Mouse (Mus musculus): ENCODE measurements at regions not wholly inside any gene's neighbourhood (a gene's known extent, or its start where the extent isn't known, plus 50 kb on each side); places are given as distances from the start of the nearest gene placed in this dataset.

- no peak overlapping the region for H3K27ac ChIP-seq (replicated peaks in 1 of 2; ENCODE audit: control insufficient read depth in 1 of 2, insufficient read depth in 1 of 2, low read depth in 2 of 2, low read length in 2 of 2)
- ATAC-seq (ENCODE audit: insufficient number of reproducible peaks, insufficient read depth, low FRiP score, low read depth) = no peak
- H3K36me3 ChIP-seq (ENCODE audit: control insufficient read depth, insufficient read depth, low read length) = no peaks in the 10 kb centered on the region
- H3K4me1 ChIP-seq (ENCODE audit: control insufficient read depth in 2 of 2, insufficient read depth in 2 of 2, low read length in 2 of 2) = no peaks in the 10 kb centered on the region
- no peak overlapping the region for H3K9ac ChIP-seq (ENCODE audit: low read length)
- H3K9me3 ChIP-seq (ENCODE audit: control insufficient read depth, low read length) = no peaks in the 10 kb centered on the region
- no peak overlapping the region for H3K4me2 ChIP-seq (ENCODE audit: low read length)
- no peaks in the 10 kb centered on the region for H3K27me3 ChIP-seq (ENCODE audit: control insufficient read depth, insufficient read depth, low read length)
- H3K4me3 ChIP-seq (ENCODE audit: control insufficient read depth in 1 of 2, insufficient read depth in 1 of 2, low read depth in 1 of 2, low read length in 2 of 2) = no peak overlapping the region
These were observed 138.7 kb upstream of the Lpp start for GRCm38 (mm10) chr16:24254590-24254989.

- Histone ChIP-seq H3K9ac (ENCODE audit: low read length) (no peak overlapping the region), H3K4me3 (ENCODE audit: control insufficient read depth in 1 of 2, insufficient read depth in 1 of 2, low read depth in 1 of 2, low read length in 2 of 2) (no peak overlapping the region), H3K4me2 (ENCODE audit: low read length) (no peak overlapping the region), H3K9me3 (ENCODE audit: control insufficient read depth, low read length) (no peaks in the 10 kb centered on the region), H3K36me3 (ENCODE audit: control insufficient read depth, insufficient read depth, low read length) (no peaks in the 10 kb centered on the region), H3K27ac (replicated peaks in 1 of 2; ENCODE audit: control insufficient read depth in 1 of 2, insufficient read depth in 1 of 2, low read depth in 2 of 2, low read length in 2 of 2) (no peak overlapping the region), H3K4me1 (ENCODE audit: control insufficient read depth in 2 of 2, insufficient read depth in 2 of 2, low read length in 2 of 2) (no peaks in the 10 kb centered on the region), H3K27me3 (ENCODE audit: control insufficient read depth, insufficient read depth, low read length) (no peaks in the 10 kb centered on the region)
- no peak for ATAC-seq (ENCODE audit: insufficient number of reproducible peaks, insufficient read depth, low FRiP score, low read depth)
- WGBS = 78% methylated on average over 4 of the region's 4 CpGs
These were observed 139.2 kb upstream of the Lpp start for GRCm38 (mm10) chr16:24254143-24254542.

- Histone ChIP-seq H3K27ac (replicated peaks in 1 of 2; ENCODE audit: control insufficient read depth in 1 of 2, insufficient read depth in 1 of 2, low read depth in 2 of 2, low read length in 2 of 2) (no peak overlapping the region), H3K9me3 (ENCODE audit: control insufficient read depth, low read length) (no peaks in the 10 kb centered on the region), H3K9ac (ENCODE audit: low read length) (no peak overlapping the region), H3K4me2 (ENCODE audit: low read length) (no peak overlapping the region), H3K4me3 (ENCODE audit: control insufficient read depth in 1 of 2, insufficient read depth in 1 of 2, low read depth in 1 of 2, low read length in 2 of 2) (no peak overlapping the region), H3K36me3 (ENCODE audit: control insufficient read depth, insufficient read depth, low read length) (no peaks in the 10 kb centered on the region), H3K27me3 (ENCODE audit: control insufficient read depth, insufficient read depth, low read length) (no peaks in the 10 kb centered on the region), H3K4me1 (ENCODE audit: control insufficient read depth in 2 of 2, insufficient read depth in 2 of 2, low read length in 2 of 2) (no peaks in the 10 kb centered on the region)
- ATAC-seq (ENCODE audit: insufficient number of reproducible peaks, insufficient read depth, low FRiP score, low read depth) = no peak
- WGBS = 70% methylated on average over 5 of the region's 5 CpGs
These were observed 146.0 kb upstream of the Lpp start for GRCm38 (mm10) chr16:24247291-24247690.

GRCm38 (mm10) chr16:24238075-24238555, 155.2 kb upstream of the Lpp start:
- H3K9ac ChIP-seq (ENCODE audit: low read length) = no peak overlapping the region
- no peaks in the 10 kb centered on the region for H3K27me3 ChIP-seq (ENCODE audit: control insufficient read depth, insufficient read depth, low read length)
- 60% methylated on average over 3 of the region's 3 CpGs for WGBS
- ATAC-seq (ENCODE audit: insufficient number of reproducible peaks, insufficient read depth, low FRiP score, low read depth) = peak; percentile 31; the same call in 1 of the 2 replicates
- H3K9me3 ChIP-seq (ENCODE audit: control insufficient read depth, low read length) = no peaks in the 10 kb centered on the region
- H3K4me1 ChIP-seq (ENCODE audit: control insufficient read depth in 2 of 2, insufficient read depth in 2 of 2, low read length in 2 of 2) = peaks cover 0 to 8% of the 10 kb centered on the region in 2 experiments; a peak in 3 of 4 replicates
- H3K27ac ChIP-seq (replicated peaks in 1 of 2; ENCODE audit: control insufficient read depth in 1 of 2, insufficient read depth in 1 of 2, low read depth in 2 of 2, low read length in 2 of 2) = peak overlapping the region in 1 of 2 experiments; percentile 12; a peak in 1 of 4 replicates
- H3K36me3 ChIP-seq (ENCODE audit: control insufficient read depth, insufficient read depth, low read length) = no peaks in the 10 kb centered on the region
- no peak overlapping the region for H3K4me3 ChIP-seq (ENCODE audit: control insufficient read depth in 1 of 2, insufficient read depth in 1 of 2, low read depth in 1 of 2, low read length in 2 of 2)
- H3K4me2 ChIP-seq (ENCODE audit: low read length) = no peak overlapping the region

- Histone ChIP-seq H3K4me2 (ENCODE audit: low read length) (no peak overlapping the region), H3K4me3 (ENCODE audit: control insufficient read depth in 1 of 2, insufficient read depth in 1 of 2, low read depth in 1 of 2, low read length in 2 of 2) (no peak overlapping the region), H3K27me3 (ENCODE audit: control insufficient read depth, insufficient read depth, low read length) (no peaks in the 10 kb centered on the region), H3K27ac (replicated peaks in 1 of 2; ENCODE audit: control insufficient read depth in 1 of 2, insufficient read depth in 1 of 2, low read depth in 2 of 2, low read length in 2 of 2) (no peak overlapping the region), H3K36me3 (ENCODE audit: control insufficient read depth, insufficient read depth, low read length) (no peaks in the 10 kb centered on the region), H3K4me1 (ENCODE audit: control insufficient read depth in 2 of 2, insufficient read depth in 2 of 2, low read length in 2 of 2) (peaks cover 0 to 8% of the 10 kb centered on the region in 2 experiments; a peak in 3 of 4 replicates), H3K9ac (ENCODE audit: low read length) (no peak overlapping the region), H3K9me3 (ENCODE audit: control insufficient read depth, low read length) (no peaks in the 10 kb centered on the region)
- no peak for ATAC-seq (ENCODE audit: insufficient number of reproducible peaks, insufficient read depth, low FRiP score, low read depth)
- 81% methylated on average over 3 of the region's 3 CpGs for WGBS
These were observed 155.9 kb upstream of the Lpp start for GRCm38 (mm10) chr16:24237425-24237824.

- WGBS = 91% methylated on average over 3 of the region's 3 CpGs
- Histone ChIP-seq H3K4me2 (ENCODE audit: low read length) (no peak overlapping the region), H3K4me3 (ENCODE audit: control insufficient read depth in 1 of 2, insufficient read depth in 1 of 2, low read depth in 1 of 2, low read length in 2 of 2) (no peak overlapping the region), H3K27me3 (ENCODE audit: control insufficient read depth, insufficient read depth, low read length) (no peaks in the 10 kb centered on the region), H3K4me1 (ENCODE audit: control insufficient read depth in 2 of 2, insufficient read depth in 2 of 2, low read length in 2 of 2) (peaks cover 0 to 8% of the 10 kb centered on the region in 2 experiments; a peak in 3 of 4 replicates), H3K9ac (ENCODE audit: low read length) (no peak overlapping the region), H3K36me3 (ENCODE audit: control insufficient read depth, insufficient read depth, low read length) (no peaks in the 10 kb centered on the region), H3K27ac (replicated peaks in 1 of 2; ENCODE audit: control insufficient read depth in 1 of 2, insufficient read depth in 1 of 2, low read depth in 2 of 2, low read length in 2 of 2) (no peak overlapping the region), H3K9me3 (ENCODE audit: control insufficient read depth, low read length) (no peaks in the 10 kb centered on the region)
- ATAC-seq (ENCODE audit: insufficient number of reproducible peaks, insufficient read depth, low FRiP score, low read depth) = no peak
These were observed 156.3 kb upstream of the Lpp start for GRCm38 (mm10) chr16:24237013-24237412.

GRCm38 (mm10) chr16:24236511-24236910, 156.8 kb upstream of the Lpp start:
- Histone ChIP-seq H3K9ac (ENCODE audit: low read length) (no peak overlapping the region), H3K4me3 (ENCODE audit: control insufficient read depth in 1 of 2, insufficient read depth in 1 of 2, low read depth in 1 of 2, low read length in 2 of 2) (no peak overlapping the region), H3K9me3 (ENCODE audit: control insufficient read depth, low read length) (no peaks in the 10 kb centered on the region), H3K4me2 (ENCODE audit: low read length) (no peak overlapping the region), H3K27me3 (ENCODE audit: control insufficient read depth, insufficient read depth, low read length) (no peaks in the 10 kb centered on the region), H3K36me3 (ENCODE audit: control insufficient read depth, insufficient read depth, low read length) (no peaks in the 10 kb centered on the region), H3K4me1 (ENCODE audit: control insufficient read depth in 2 of 2, insufficient read depth in 2 of 2, low read length in 2 of 2) (peaks cover 0 to 8% of the 10 kb centered on the region in 2 experiments; a peak in 3 of 4 replicates), H3K27ac (replicated peaks in 1 of 2; ENCODE audit: control insufficient read depth in 1 of 2, insufficient read depth in 1 of 2, low read depth in 2 of 2, low read length in 2 of 2) (no peak overlapping the region)
- WGBS = 61% methylated on average over 3 of the region's 3 CpGs
- no peak for ATAC-seq (ENCODE audit: insufficient number of reproducible peaks, insufficient read depth, low FRiP score, low read depth)

- Histone ChIP-seq H3K4me1 (ENCODE audit: control insufficient read depth in 2 of 2, insufficient read depth in 2 of 2, low read length in 2 of 2) (peaks cover 0 to 8% of the 10 kb centered on the region in 2 experiments; a peak in 3 of 4 replicates), H3K9me3 (ENCODE audit: control insufficient read depth, low read length) (no peaks in the 10 kb centered on the region), H3K9ac (ENCODE audit: low read length) (no peak overlapping the region), H3K27ac (replicated peaks in 1 of 2; ENCODE audit: control insufficient read depth in 1 of 2, insufficient read depth in 1 of 2, low read depth in 2 of 2, low read length in 2 of 2) (no peak overlapping the region), H3K4me3 (ENCODE audit: control insufficient read depth in 1 of 2, insufficient read depth in 1 of 2, low read depth in 1 of 2, low read length in 2 of 2) (no peak overlapping the region), H3K36me3 (ENCODE audit: control insufficient read depth, insufficient read depth, low read length) (no peaks in the 10 kb centered on the region), H3K27me3 (ENCODE audit: control insufficient read depth, insufficient read depth, low read length) (no peaks in the 10 kb centered on the region), H3K4me2 (ENCODE audit: low read length) (no peak overlapping the region)
- WGBS = 72% methylated on average over 11 of the region's 11 CpGs
- ATAC-seq (ENCODE audit: insufficient number of reproducible peaks, insufficient read depth, low FRiP score, low read depth) = no peak
These were observed 158.5 kb upstream of the Lpp start for GRCm38 (mm10) chr16:24234795-24235194.

Measured in heart, embryonic 14.5 days (tissue).